11 mouse cellular contexts compared by ENCODE assay signal in the genomic region with DNA sequence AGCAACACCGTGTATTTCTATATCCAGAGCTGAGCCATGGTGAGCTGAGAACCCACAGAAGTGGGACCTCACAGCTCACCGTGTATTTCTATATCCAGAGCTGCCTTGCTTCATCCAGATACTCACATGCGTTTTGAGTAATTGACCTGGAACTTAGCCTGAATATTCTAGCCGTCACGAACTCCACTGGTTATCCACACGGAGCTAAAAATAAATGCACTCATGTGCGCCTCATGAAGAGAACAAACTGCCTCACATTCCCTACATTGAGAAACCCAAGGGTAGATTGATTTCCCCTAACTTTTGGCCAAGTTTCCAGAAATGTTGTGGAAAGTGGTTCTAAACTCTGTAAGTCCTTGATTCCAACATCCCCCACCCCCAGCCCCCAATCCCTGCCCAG.
DNase-seq lines count a peak whose midpoint lies in the region; ATAC-seq and TF ChIP-seq lines count a peak whose summit lies in the region.
"Had no signal": no experiment of that assay in that cellular context is flagged by ENCODE, and none has a peak within 500 bp of the region (broad histone marks: within the 10 kb centered on the region; RNA-seq: fewer than 3 reads in every experiment).

No protein-coding gene starts in this region.

- no peak overlapping the region for H3K4me2 ChIP-seq in kidney, postnatal 0 days (ENCODE audit: low read length)
- H3K4me2 ChIP-seq in heart, embryonic 16.5 days (ENCODE audit: low read depth, low read length) = no peak overlapping the region
- no peak overlapping the region for H3K4me2 ChIP-seq in stomach, embryonic 14.5 days (replicated peaks; ENCODE audit: low read depth, low read length)

- TF ChIP-seq CTCF in kidney, postnatal 0 days (IDR thresholded peaks at IDR 0.05; ENCODE audit: low read depth) = no peak

- DNase-seq in kidney, postnatal 0 days (ENCODE audit: low spot score) = peak; percentile 54
- no peak for DNase-seq in kidney, adult 18-20 months
- DNase-seq in heart, adult 8-10 months (ENCODE audit: low spot score) = peak; percentile 65
- no peak for DNase-seq in cerebellum, adult 8-10 months
- DNase-seq in MN1 (ENCODE audit: low spot score) = no peak
- DNase-seq: adrenal gland, postnatal 10 days; liver; thymus, postnatal 25 days had no signal

- H3K4me1 ChIP-seq in kidney, postnatal 0 days (replicated peaks; ENCODE audit: insufficient read depth, low read length) = no peaks in the 10 kb centered on the region
- peaks cover 4% of the 10 kb centered on the region for H3K4me1 ChIP-seq in heart, embryonic 16.5 days (ENCODE audit: control insufficient read depth, insufficient read depth, low read length)
- H3K4me1 ChIP-seq in stomach, embryonic 14.5 days (ENCODE audit: control insufficient read depth, insufficient read depth, low read length) = no peaks in the 10 kb centered on the region

- H3K36me3 ChIP-seq in kidney, postnatal 0 days (ENCODE audit: insufficient read depth, low read length) = no peaks in the 10 kb centered on the region
- no peaks in the 10 kb centered on the region for H3K36me3 ChIP-seq in heart, embryonic 16.5 days (ENCODE audit: control insufficient read depth, insufficient read depth)
- no peaks in the 10 kb centered on the region for H3K36me3 ChIP-seq in stomach, embryonic 14.5 days (ENCODE audit: control insufficient read depth, insufficient read depth, low read length)

- WGBS in kidney, postnatal 0 days = 54% methylated on average over 7 of the region's 7 CpGs
- 25% methylated on average over 7 of the region's 7 CpGs for WGBS in heart, embryonic 16.5 days
- WGBS in stomach, embryonic 14.5 days = 46% methylated on average over 7 of the region's 7 CpGs

- no peak for ATAC-seq in kidney, postnatal 0 days (replicated peaks; ENCODE audit: low FRiP score, low read depth)
- peak; percentile 82 for ATAC-seq in heart, embryonic 16.5 days (replicated peaks; ENCODE audit: extremely low read depth, insufficient read depth, low FRiP score)
- ATAC-seq in stomach, embryonic 14.5 days (ENCODE audit: insufficient number of reproducible peaks, insufficient read depth, low FRiP score, low read depth) = peak; percentile 37; the same call in 1 of the 2 replicates

- no peak overlapping the region for H3K27ac ChIP-seq in kidney, postnatal 0 days
- peak overlapping the region; percentile 78 for H3K27ac ChIP-seq in heart, embryonic 16.5 days (ENCODE audit: low read length)
- H3K27ac ChIP-seq in stomach, embryonic 14.5 days (ENCODE audit: low read length) = no peak overlapping the region
- H3K27ac ChIP-seq: left cerebral cortex, adult 2 months had no signal

- no peak overlapping the region for H3K4me3 ChIP-seq in kidney, postnatal 0 days (replicated peaks; ENCODE audit: low read depth, low read length)
- no peak overlapping the region for H3K4me3 ChIP-seq in heart, embryonic 16.5 days (ENCODE audit: low read length)
- no peak overlapping the region for H3K4me3 ChIP-seq in stomach, embryonic 14.5 days (ENCODE audit: low read depth, low read length)
- H3K4me3 ChIP-seq: left cerebral cortex, adult 2 months had no signal

- H3K9me3 ChIP-seq in kidney, postnatal 0 days (replicated peaks; ENCODE audit: low read length) = no peaks in the 10 kb centered on the region
- H3K9me3 ChIP-seq in heart, embryonic 16.5 days (replicated peaks; ENCODE audit: control insufficient read depth, low read length) = no peaks in the 10 kb centered on the region
- H3K9me3 ChIP-seq in stomach, embryonic 14.5 days (ENCODE audit: control insufficient read depth, low read depth, low read length) = no peaks in the 10 kb centered on the region

- H3K9ac ChIP-seq in kidney, postnatal 0 days (ENCODE audit: low read depth, low read length) = no peak overlapping the region
- no peak overlapping the region for H3K9ac ChIP-seq in heart, embryonic 16.5 days (ENCODE audit: low read length)
- H3K9ac ChIP-seq in stomach, embryonic 14.5 days (replicated peaks; ENCODE audit: low read depth, low read length) = no peak overlapping the region

- H3K27me3 ChIP-seq in kidney, postnatal 0 days (ENCODE audit: insufficient read depth, low read length) = no peaks in the 10 kb centered on the region
- H3K27me3 ChIP-seq in heart, embryonic 16.5 days (ENCODE audit: control insufficient read depth, insufficient read depth, low read length) = no peaks in the 10 kb centered on the region
- H3K27me3 ChIP-seq in stomach, embryonic 14.5 days (ENCODE audit: control insufficient read depth, insufficient read depth, low read length) = no peaks in the 10 kb centered on the region

Comparison
In these comparisons a context has a peak if more than half of its experiments do, and no peak if none do; other contexts are left out.
1. DNase-seq: peak in kidney, postnatal 0 days (single experiment) and heart, adult 8-10 months (single experiment); none in kidney, adult 18-20 months (single experiment), cerebellum, adult 8-10 months (single experiment) and MN1 (single experiment).